Mouse (Mus musculus) lung, adult 2 months (tissue): ENCODE data around the gene Kcne3. TPM values are rescaled to one million over a fixed set of nuclear protein-coding genes. Genes with fewer than 3 reads are reported as not detected.

Experiments
- DNase-seq: peaks from one replicate; pipeline ENCODE4 v3.0.0; 2022
- H3K4me1 ChIP-seq: fragments of 200-500 bp; 2 replicates; pipeline ENCODE4 v1.6.1; 2011; ENCODE audit warnings: low read length; ENCODE audit not compliant: control insufficient read depth, insufficient read depth
- H3K4me3 ChIP-seq: fragments of 200-500 bp; replicated peaks from 2 replicates; pipeline ENCODE3; 2011; ENCODE audit warnings: low read depth, mild to moderate bottlenecking, control low read depth, low read length; ENCODE audit errors: extremely low read depth
- CTCF ChIP-seq: fragments of 200-500 bp; IDR thresholded peaks from 2 replicates; pipeline ENCODE4 v1.5.1; 2011; ENCODE audit warnings: mild to moderate bottlenecking, low read length, control low read depth; ENCODE audit not compliant: insufficient read depth
- POLR2A ChIP-seq: fragments of 200-500 bp; IDR thresholded peaks from 2 replicates; pipeline ENCODE4 v1.6.1; 2011; ENCODE audit warnings: low read depth, mild to moderate bottlenecking, control low read depth, low read length, borderline replicate concordance; ENCODE audit errors: extremely low read depth
- WGBS: fragments of 180-500 bp; shearing (Covaris S2); methylation state at CpG from one replicate; pipeline ENCODE4 v1.1.7; 2018; 5-methylcytosine and 5-hydroxymethylcytosine counted together
- polyA plus RNA-seq: library from polyadenylated mRNA; depleted of rRNA; stranded (reverse); fragments of >200 nt; gene quantifications from 2 replicates; pipeline ENCODE4 v1.2.3, GENCODE M21; 2012

The Kcne3 gene
- polyA plus RNA-seq, 1 experiment = 5.8 TPM

GRCm38 (mm10) chr7:100179394-100179793 lies 3.1 kb downstream of the Kcne3 start:
- WGBS = 54% methylated on average over 7 of the region's 7 CpGs
- no peak for DNase-seq
- no peak overlapping the region for H3K4me3 ChIP-seq

GRCm38 (mm10) chr7:100179836-100180407 lies 3.6 kb downstream of the Kcne3 start:
- Histone ChIP-seq H3K4me1 (peaks cover 5% of the 10 kb centered on the region; the same call in 1 of the 2 replicates), H3K4me3 (no peak overlapping the region)
- 65% methylated on average over 7 of the region's 7 CpGs for WGBS
- TF ChIP-seq POLR2A = no peak
- TF ChIP-seq CTCF = no peak
- no peak for DNase-seq

More at GRCm38 (mm10) chr7:100179394-100179793, 3.1 kb downstream of the Kcne3 start:
- H3K4me1 ChIP-seq = peaks cover 5% of the 10 kb centered on the region; the same call in 1 of the 2 replicates
- TF ChIP-seq POLR2A (no peak), CTCF (no peak)

GRCm38 (mm10) chr7:100181176-100181575 lies 4.9 kb downstream of the Kcne3 start:
- Histone ChIP-seq H3K4me3 (no peak overlapping the region), H3K4me1 (peaks cover 5% of the 10 kb centered on the region; the same call in 1 of the 2 replicates)
- TF ChIP-seq CTCF = no peak
- no peak for TF ChIP-seq POLR2A
- no peak for DNase-seq
- 88% methylated on average over 2 of the region's 2 CpGs for WGBS

GRCm38 (mm10) chr7:100181614-100182013 lies 5.3 kb downstream of the Kcne3 start:
- Histone ChIP-seq H3K4me3 (no peak overlapping the region), H3K4me1 (peaks cover 5% of the 10 kb centered on the region; the same call in 1 of the 2 replicates)
- TF ChIP-seq CTCF (no peak), POLR2A (no peak)
- DNase-seq = no peak
- WGBS = 73% methylated on average over 3 of the region's 3 CpGs

GRCm38 (mm10) chr7:100182388-100182787 lies 6.1 kb downstream of the Kcne3 start:
- Histone ChIP-seq H3K4me3 (no peak overlapping the region), H3K4me1 (peaks cover 5% of the 10 kb centered on the region; the same call in 1 of the 2 replicates)
- TF ChIP-seq POLR2A (no peak), CTCF (no peak)
- no peak for DNase-seq
- 71% methylated on average over 3 of the region's 3 CpGs for WGBS

GRCm38 (mm10) chr7:100187601-100188000 lies 11.3 kb downstream of the Kcne3 start:
- peak; percentile 31 for DNase-seq
- no peaks in the 10 kb centered on the region for H3K4me1 ChIP-seq
- TF ChIP-seq POLR2A (no peak), CTCF (peak; percentile 88)
- WGBS = 17% methylated on average over 7 of the region's 7 CpGs
- H3K4me3 ChIP-seq = no peak overlapping the region

- WGBS = 50% methylated on average over 4 of the region's 4 CpGs
- H3K4me1 ChIP-seq = no peaks in the 10 kb centered on the region
- TF ChIP-seq POLR2A (no peak), CTCF (no peak)
- DNase-seq = no peak
- H3K4me3 ChIP-seq = no peak overlapping the region
Measured at GRCm38 (mm10) chr7:100190167-100190566, 13.9 kb downstream of the Kcne3 start.

GRCm38 (mm10) chr7:100190778-100191177 lies 14.5 kb downstream of the Kcne3 start:
- peak; percentile 87 for TF ChIP-seq CTCF
- no peak for TF ChIP-seq POLR2A
- Histone ChIP-seq H3K4me3 (no peak overlapping the region), H3K4me1 (no peaks in the 10 kb centered on the region)
- 2% methylated on average over 4 of the region's 4 CpGs for WGBS
- DNase-seq = peak; percentile 43

- no peak for TF ChIP-seq CTCF
- TF ChIP-seq POLR2A = no peak
- Histone ChIP-seq H3K4me1 (no peaks in the 10 kb centered on the region), H3K4me3 (no peak overlapping the region)
- 81% methylated on average over 3 of the region's 3 CpGs for WGBS
- DNase-seq = no peak
Measured at GRCm38 (mm10) chr7:100201191-100201590, 24.9 kb downstream of the Kcne3 start.

GRCm38 (mm10) chr7:100203616-100204015 lies 27.3 kb downstream of the Kcne3 start:
- TF ChIP-seq CTCF (no peak), POLR2A (no peak)
- 51% methylated on average over 3 of the region's 3 CpGs for WGBS
- Histone ChIP-seq H3K4me1 (peaks cover 4% of the 10 kb centered on the region; the same call in 1 of the 2 replicates), H3K4me3 (no peak overlapping the region)
- no peak for DNase-seq
